Mouse (Mus musculus): Measurements from ENCODE around the gene 4930550C14Rik.

DNA sequence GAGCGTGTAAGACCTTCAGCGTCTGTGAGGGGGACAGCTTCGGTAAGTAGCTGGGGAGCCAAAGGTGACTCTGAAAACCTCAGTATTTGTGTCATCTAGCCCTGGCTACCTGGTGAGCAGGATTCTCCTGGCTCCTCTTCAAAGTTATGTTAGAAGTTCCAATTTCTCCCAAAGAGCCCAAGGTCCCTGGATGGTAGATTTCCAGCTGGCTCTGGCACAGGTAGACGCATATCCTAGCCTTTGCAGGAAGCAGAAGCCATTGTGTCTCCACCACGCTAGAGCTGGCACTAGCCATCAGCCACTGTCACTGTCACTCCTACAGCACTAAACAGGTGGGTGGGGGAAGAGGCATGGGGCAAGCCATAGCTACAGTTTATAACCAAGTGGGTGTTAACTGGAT, 49.0 kb upstream of the 4930550C14Rik start:
- TF ChIP-seq KAT2A (IDR thresholded peaks at IDR 0.05; ENCODE audit: insufficient replicate concordance, low read length): no peak
- no peak for TF ChIP-seq CTCF (conservative IDR thresholded peaks at IDR 0.05 in 1 of 2, IDR thresholded peaks at IDR 0.05 in 1 of 2; ENCODE audit: low read depth in 2 of 2, low read length in 2 of 2)
- no peak for TF ChIP-seq E2F4 (IDR thresholded peaks at IDR 0.05; ENCODE audit: insufficient replicate concordance, low read depth, low read length)

All from CH12.LX (cell line).